Mouse (Mus musculus) kidney, adult 2 months (tissue): Measurements from ENCODE around the gene Grik1.

Source experiments
- CTCF ChIP-seq: fragments of 200-500 bp; conservative IDR thresholded peaks from 2 replicates; pipeline ENCODE4 v1.5.1; 2011; ENCODE audit warnings: low read depth, mild to moderate bottlenecking, control low read depth, low read length, moderate library complexity, mixed read lengths; ENCODE audit not compliant: insufficient read depth, insufficient read length
- POLR2A ChIP-seq: fragments of 200-500 bp; IDR thresholded peaks from one replicate; pipeline ENCODE4 v1.6.1; 2011; ENCODE audit warnings: low read depth, low read length, control low read depth

DNA sequence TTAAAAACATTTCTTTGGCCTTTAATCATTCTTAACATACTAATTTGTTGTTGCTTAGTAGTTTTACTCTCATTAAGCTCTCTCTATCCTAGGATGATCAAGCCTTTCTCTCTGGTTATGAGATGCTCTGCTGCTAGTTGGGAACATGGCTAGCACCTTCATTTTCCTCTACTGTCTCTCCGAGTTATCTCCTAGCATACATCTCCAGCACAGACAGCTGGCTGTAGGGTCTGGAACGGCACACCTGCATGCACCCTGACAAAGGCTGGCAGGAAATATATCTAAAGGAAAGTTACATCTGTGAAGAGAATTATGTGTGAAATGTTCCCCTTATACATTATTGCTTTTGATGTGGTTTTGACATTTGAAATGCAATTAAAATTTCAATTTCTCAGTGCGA is 42.5 kb downstream of the Grik1 start:
- TF ChIP-seq POLR2A (no peak), CTCF (no peak)
